Mouse (Mus musculus): ENCODE results near the gene Zswim4.

DNA sequence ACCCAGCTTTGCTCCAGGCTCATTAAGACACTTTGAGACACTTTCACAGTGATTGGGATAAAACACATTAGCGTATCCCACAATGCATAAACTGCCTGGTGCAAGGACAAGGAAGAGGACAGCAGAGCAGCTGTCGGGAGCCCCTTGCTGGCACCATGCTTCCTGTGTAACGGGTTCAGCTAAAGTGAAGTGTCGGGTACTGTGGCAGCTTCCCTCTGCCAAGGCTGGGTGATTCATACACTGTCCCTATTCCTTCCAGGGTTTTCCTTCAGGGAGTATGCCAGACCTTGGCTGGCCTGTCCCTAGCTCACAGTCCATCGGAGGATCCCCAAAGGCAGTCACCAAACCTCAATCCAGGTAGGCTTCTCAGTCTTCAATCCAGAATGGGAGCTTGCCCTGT lies 66.8 kb downstream of the Zswim4 start:
- no peak for TF ChIP-seq POLR2A (IDR thresholded peaks at IDR 0.05; ENCODE audit: borderline replicate concordance, extremely low read depth, insufficient read depth, insufficient read length, poor library complexity, severe bottlenecking)
- no peak for TF ChIP-seq CTCF (IDR thresholded peaks at IDR 0.05; ENCODE audit: borderline replicate concordance, extremely low read depth, insufficient read depth, insufficient read length)
